Mouse (Mus musculus) heart, postnatal 0 days (tissue): ENCODE data around the gene Plekha5. TPM values are rescaled to one million over a fixed set of nuclear protein-coding genes. Genes with fewer than 3 reads are reported as not detected.
A peak's percentile ranks its signal among the peaks of the same experiment; 100 is the strongest.

ENCODE experiments used
- ATAC-seq: fragments of 200-750 bp; cut with Nextera tagmentation; 2 replicates; pipeline ENCODE4 v1.8.0; 2017; ENCODE audit warnings: low read depth, moderate number of reproducible peaks, moderate library complexity; ENCODE audit not compliant: insufficient read depth
- DNase-seq: peaks from one replicate; pipeline ENCODE4 v3.0.0-alpha.2; 2016; ENCODE audit warnings: low spot score
- H3K27ac ChIP-seq: fragments of 300-500 bp; sonication (generic); 2 replicates; pipeline ENCODE4 v1.5.1; 2014; ENCODE audit warnings: low read depth, mild to moderate bottlenecking
- H3K27me3 ChIP-seq: fragments of 300-500 bp; sonication (generic); 2 replicates; pipeline ENCODE4 v1.6.1; 2014; ENCODE audit warnings: low read length, mixed read lengths; ENCODE audit not compliant: control insufficient read depth, insufficient read depth
- H3K36me3 ChIP-seq: fragments of 300-500 bp; sonication (generic); replicated peaks from 2 replicates; pipeline ENCODE4 v1.6.1; 2014; ENCODE audit warnings: low read length, mixed read lengths; ENCODE audit not compliant: control insufficient read depth, insufficient read depth
- H3K4me1 ChIP-seq: fragments of 300-500 bp; sonication (generic); 2 replicates; pipeline ENCODE4 v1.6.1; 2014; ENCODE audit warnings: antibody characterized with exemption; ENCODE audit not compliant: control insufficient read depth, insufficient read depth
- H3K4me2 ChIP-seq: fragments of 300-500 bp; sonication (generic); 2 replicates; pipeline ENCODE4 v1.6.1; 2014; ENCODE audit warnings: low read depth, mild to moderate bottlenecking, low read length, moderate library complexity
- H3K4me3 ChIP-seq: fragments of 300-500 bp; sonication (generic); 2 replicates; pipeline ENCODE4 v1.5.1; 2014; ENCODE audit warnings: low read depth, low read length
- H3K9ac ChIP-seq: fragments of 300-500 bp; sonication (generic); replicated peaks from 2 replicates; pipeline ENCODE4 v1.6.1; 2014; ENCODE audit warnings: low read depth, low read length, mixed read lengths
- H3K9me3 ChIP-seq: fragments of 300-500 bp; sonication (generic); replicated peaks from 2 replicates; pipeline ENCODE4 v1.6.1; 2016; ENCODE audit warnings: low read length; ENCODE audit not compliant: control insufficient read depth
- CTCF ChIP-seq: IDR thresholded peaks from 2 replicates; pipeline ENCODE4 v1.5.1; 2016; ENCODE audit warnings: antibody characterized with exemption, control low read depth, low read depth
- EP300 ChIP-seq: IDR thresholded peaks from 2 replicates; pipeline ENCODE4 v1.6.1; 2016; ENCODE audit warnings: antibody characterized with exemption, low read depth
- WGBS: fragments of 180-500 bp; shearing (Covaris S2); extraction: QIAGEN DNeasy Blood & Tissue Kit; methylation state at CpG from one replicate; pipeline ENCODE4 v1.1.7; 2014; 5-methylcytosine and 5-hydroxymethylcytosine counted together
- polyA plus RNA-seq: library from polyadenylated mRNA; unstranded; fragments of >200 nt; fragmentation: Nextera tagmentation; extraction: Ambion mirVana; gene quantifications from 2 replicates; pipeline ENCODE4 v1.2.1, GENCODE M21; 2015
- total RNA-seq: library from RNA; depleted of rRNA; stranded (reverse); fragments of >200 nt; gene quantifications from 2 replicates; pipeline ENCODE4 v1.2.3, GENCODE M21; 2014; ENCODE audit warnings: low replicate concordance

Gene Plekha5
- total and polyA plus RNA-seq, 2 experiments from 2014 or later: 15.4 to 34.0 TPM

GRCm38 (mm10) chr6:140504796-140505195 is 80.9 kb downstream of the Plekha5 start:
- H3K9me3 ChIP-seq: no peaks in the 10 kb centered on the region
- no peaks in the 10 kb centered on the region for H3K36me3 ChIP-seq
- no peak for DNase-seq
- no peak overlapping the region for H3K4me3 ChIP-seq
- WGBS: 85% methylated on average over 9 of the region's 10 CpGs
- H3K4me2 ChIP-seq: no peak overlapping the region
- H3K27ac ChIP-seq: no peak overlapping the region
- H3K27me3 ChIP-seq: no peaks in the 10 kb centered on the region
- no peak overlapping the region for H3K9ac ChIP-seq
- no peak for ATAC-seq
- H3K4me1 ChIP-seq: peaks cover 11% of the 10 kb centered on the region; the same call in 1 of the 2 replicates
- TF ChIP-seq EP300 (no peak), CTCF (no peak)

GRCm38 (mm10) chr6:140507605-140508004 is 83.8 kb downstream of the Plekha5 start:
- peaks cover 11% of the 10 kb centered on the region; the same call in 1 of the 2 replicates for H3K4me1 ChIP-seq
- H3K36me3 ChIP-seq: no peaks in the 10 kb centered on the region
- H3K9ac ChIP-seq: no peak overlapping the region
- no peak for DNase-seq
- no peak for ATAC-seq
- H3K27ac ChIP-seq: peak overlapping the region; percentile 1; the same call in 1 of the 2 replicates
- H3K4me2 ChIP-seq: no peak overlapping the region
- H3K9me3 ChIP-seq: no peaks in the 10 kb centered on the region
- H3K27me3 ChIP-seq: no peaks in the 10 kb centered on the region
- 50% methylated on average over 3 of the region's 3 CpGs for WGBS
- H3K4me3 ChIP-seq: no peak overlapping the region
- TF ChIP-seq CTCF (no peak), EP300 (no peak)

DNA sequence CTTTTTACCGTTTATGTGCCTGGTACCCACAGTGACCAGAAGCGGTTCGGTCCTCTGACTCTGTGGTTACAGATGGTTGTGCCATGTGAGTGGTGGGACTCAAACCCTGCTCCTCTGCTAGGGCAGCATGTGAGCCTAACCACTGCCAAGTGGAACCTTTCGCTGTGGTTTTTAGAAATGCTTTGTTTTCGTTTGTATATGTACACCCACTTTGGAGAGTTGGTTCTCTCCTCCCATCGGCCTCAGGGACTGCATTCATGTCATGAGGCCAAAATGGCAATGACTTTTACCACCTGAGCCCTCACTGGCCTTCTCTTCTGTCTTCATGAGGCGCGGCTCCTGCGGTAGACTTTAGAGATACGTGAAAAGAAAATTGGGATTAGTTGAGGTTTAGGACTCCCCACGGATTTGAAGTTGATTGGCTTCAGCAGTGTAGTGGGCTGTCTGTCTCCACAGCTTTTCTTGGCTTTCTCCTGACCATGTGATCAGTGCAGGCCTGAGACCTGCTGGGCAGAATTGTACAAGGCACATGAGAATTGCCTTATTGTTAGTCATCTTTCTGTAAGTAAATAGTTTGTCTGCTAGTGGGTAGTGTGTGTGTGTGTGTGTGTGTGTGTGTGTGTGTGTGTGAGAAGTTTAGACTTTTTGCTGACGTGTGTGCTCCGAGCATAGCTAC is 84.8 kb downstream of the Plekha5 start:
- peaks cover 11% of the 10 kb centered on the region; the same call in 1 of the 2 replicates for H3K4me1 ChIP-seq
- no peaks in the 10 kb centered on the region for H3K27me3 ChIP-seq
- ATAC-seq: no peak
- WGBS: 87% methylated on average over 13 of the region's 13 CpGs
- H3K4me2 ChIP-seq: no peak overlapping the region
- H3K9ac ChIP-seq: no peak overlapping the region
- no peak overlapping the region for H3K4me3 ChIP-seq
- DNase-seq: no peak
- no peak for TF ChIP-seq CTCF
- no peak for TF ChIP-seq EP300
- H3K9me3 ChIP-seq: no peaks in the 10 kb centered on the region
- no peak overlapping the region for H3K27ac ChIP-seq
- no peaks in the 10 kb centered on the region for H3K36me3 ChIP-seq

GRCm38 (mm10) chr6:140509151-140509530 is 85.3 kb downstream of the Plekha5 start:
- ATAC-seq: no peak
- no peak for DNase-seq
- H3K4me1 ChIP-seq: peaks cover 12% of the 10 kb centered on the region

GRCm38 (mm10) chr6:140512016-140512415 is 88.2 kb downstream of the Plekha5 start:
- Histone ChIP-seq H3K9me3 (no peaks in the 10 kb centered on the region), H3K27me3 (no peaks in the 10 kb centered on the region), H3K4me1 (peaks cover 24% of the 10 kb centered on the region), H3K27ac (0 out of 2 replicates have a peak overlapping the region, but pooled peaks have one; percentile 3), H3K36me3 (no peaks in the 10 kb centered on the region), H3K4me3 (no peak overlapping the region), H3K9ac (no peak overlapping the region), H3K4me2 (no peak overlapping the region)
- WGBS: 71% methylated on average over 1 of the region's 1 CpGs
- TF ChIP-seq EP300 (no peak), CTCF (no peak)
- DNase-seq (no peak), ATAC-seq (no peak)

More at GRCm38 (mm10) chr6:140509151-140509530, 85.3 kb downstream of the Plekha5 start:
- Histone ChIP-seq H3K4me3 (no peak overlapping the region), H3K9ac (no peak overlapping the region), H3K36me3 (no peaks in the 10 kb centered on the region), H3K27me3 (no peaks in the 10 kb centered on the region), H3K9me3 (no peaks in the 10 kb centered on the region), H3K4me2 (no peak overlapping the region), H3K27ac (no peak overlapping the region)
- 49% methylated on average over 9 of the region's 9 CpGs for WGBS
- TF ChIP-seq CTCF: no peak
- TF ChIP-seq EP300: no peak

DNA sequence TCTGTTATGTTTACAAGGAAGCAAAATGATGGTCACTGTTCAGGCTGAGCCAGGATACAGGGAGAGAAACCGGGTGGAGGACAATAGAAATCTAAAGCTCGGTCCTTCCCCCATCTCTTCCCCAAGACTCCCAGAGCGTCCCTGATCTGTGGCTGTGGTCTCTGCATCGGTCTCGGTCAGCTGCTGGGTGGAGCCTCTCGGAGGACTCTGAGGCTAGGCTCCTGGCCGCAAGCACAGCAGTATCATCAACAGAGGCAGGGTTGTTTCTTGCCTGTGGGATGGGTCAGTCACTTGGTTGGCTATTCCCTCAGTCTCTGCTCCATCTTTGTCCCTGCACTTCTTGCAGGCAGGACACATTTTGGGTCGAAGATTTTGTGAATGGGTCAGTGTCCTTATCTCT is 88.6 kb downstream of the Plekha5 start:
- Histone ChIP-seq H3K27me3 (no peaks in the 10 kb centered on the region), H3K27ac (0 out of 2 replicates have a peak overlapping the region, but pooled peaks have one; percentile 3)
- 61% methylated on average over 8 of the region's 8 CpGs for WGBS

More for the DNA sequence above, 88.6 kb downstream of the Plekha5 start:
- Histone ChIP-seq H3K4me3 (no peak overlapping the region), H3K9me3 (no peaks in the 10 kb centered on the region), H3K36me3 (no peaks in the 10 kb centered on the region), H3K4me2 (no peak overlapping the region), H3K4me1 (peaks cover 20% of the 10 kb centered on the region), H3K9ac (no peak overlapping the region)
- ATAC-seq (no peak), DNase-seq (no peak)
- TF ChIP-seq EP300 (no peak), CTCF (no peak)
